Mouse (Mus musculus) limb, embryonic 14.5 days (tissue): Measurements from ENCODE around the gene D5Ertd579e. TPM values are rescaled to one million over a fixed set of nuclear protein-coding genes. Genes with fewer than 3 reads are reported as not detected.

ENCODE experiments used
- ATAC-seq: fragments of 200-750 bp; cut with Nextera tagmentation; 2 replicates; pipeline ENCODE4 v1.8.0; 2017; ENCODE audit warnings: low read depth, moderate number of reproducible peaks, moderate TSS enrichment; ENCODE audit not compliant: low FRiP score
- DNase-seq: peaks from one replicate; pipeline ENCODE4 v3.0.0-alpha.2; 2015; ENCODE audit warnings: low spot score
- H3K27ac ChIP-seq: fragments of 300-500 bp; sonication (generic); replicated peaks from 2 replicates; pipeline ENCODE4 v1.5.1; 2014; ENCODE audit warnings: low read depth, mild to moderate bottlenecking, low read length, moderate library complexity, mixed read lengths
- H3K27me3 ChIP-seq: fragments of 300-500 bp; sonication (generic); 2 replicates; pipeline ENCODE4 v1.6.1; 2014; ENCODE audit warnings: low read length, mixed read lengths; ENCODE audit not compliant: control insufficient read depth, insufficient read depth
- H3K36me3 ChIP-seq: fragments of 300-500 bp; sonication (generic); 2 replicates; pipeline ENCODE4 v1.6.1; 2014; ENCODE audit warnings: mild to moderate bottlenecking, low read length, moderate library complexity, mixed read lengths; ENCODE audit not compliant: control insufficient read depth, insufficient read depth
- H3K4me1 ChIP-seq: fragments of 300-500 bp; sonication (generic); 2 replicates; pipeline ENCODE4 v1.6.1; 2014; ENCODE audit warnings: antibody characterized with exemption, low read length, mixed read lengths; ENCODE audit not compliant: control insufficient read depth, insufficient read depth
- H3K4me2 ChIP-seq: fragments of 300-500 bp; sonication (generic); replicated peaks from 2 replicates; pipeline ENCODE4 v1.6.1; 2014; ENCODE audit warnings: low read depth, mild to moderate bottlenecking, low read length, moderate library complexity; ENCODE audit not compliant: severe bottlenecking
- H3K4me3 ChIP-seq: fragments of 300-500 bp; sonication (generic); replicated peaks from 2 replicates; pipeline ENCODE4 v1.5.1; 2014; ENCODE audit warnings: low read length
- H3K9ac ChIP-seq: fragments of 300-500 bp; sonication (generic); 2 replicates; pipeline ENCODE4 v1.6.1; 2014; ENCODE audit warnings: mild to moderate bottlenecking, low read depth, low read length, moderate library complexity; ENCODE audit not compliant: severe bottlenecking
- H3K9me3 ChIP-seq: fragments of 300-500 bp; sonication (generic); 2 replicates; pipeline ENCODE4 v1.6.1; 2016; ENCODE audit warnings: low read length; ENCODE audit not compliant: control insufficient read depth
- POLR2A ChIP-seq: fragments of 200-500 bp; IDR thresholded peaks from 2 replicates; pipeline ENCODE4 v1.8.0; 2012; ENCODE audit warnings: inconsistent platforms, mild to moderate bottlenecking, moderate library complexity, borderline replicate concordance; ENCODE audit not compliant: insufficient read depth, insufficient read length; ENCODE audit errors: extremely low read depth
- WGBS: fragments of 180-500 bp; shearing (Covaris S2); extraction: QIAGEN DNeasy Blood & Tissue Kit; methylation state at CpG from one replicate; pipeline ENCODE4 v1.1.7; 2014; 5-methylcytosine and 5-hydroxymethylcytosine counted together
- polyA plus RNA-seq, 2 experiments: library from polyadenylated mRNA; depleted of rRNA in 1 of 2; stranded (reverse) in 1 of 2; unstranded in 1 of 2; fragments of >200 nt; fragmentation: Nextera tagmentation in 1 of 2; extraction: Ambion mirVana in 1 of 2; gene quantifications; 2 replicates each; pipeline versions ENCODE4 v1.2.1 to v1.2.3; 2012 to 2014

Gene D5Ertd579e
- polyA plus RNA-seq, 2 experiments, result 20.8 to 21.6 TPM

DNA sequence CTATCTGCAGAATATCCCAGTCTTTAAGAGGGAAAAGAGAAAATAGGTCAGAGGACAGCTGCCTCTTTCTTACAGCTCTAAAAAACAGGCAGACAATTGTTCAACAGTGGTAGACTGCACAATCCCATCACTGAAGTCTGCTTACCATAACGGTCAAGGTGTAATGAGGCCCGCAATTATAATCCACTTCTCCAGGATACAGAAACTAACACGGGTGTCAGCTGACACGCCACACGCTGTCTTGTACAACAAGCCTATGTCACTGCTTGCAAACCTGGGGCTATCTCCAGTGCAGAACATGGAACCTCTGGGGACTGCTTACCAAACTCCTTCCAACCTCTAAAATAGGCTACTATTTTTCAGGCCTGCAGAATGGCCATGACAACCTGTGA lies 74.8 kb downstream of the D5Ertd579e start:
- Histone ChIP-seq H3K4me2 (no peak overlapping the region), H3K9ac (no peak overlapping the region), H3K9me3 (no peaks in the 10 kb centered on the region), H3K36me3 (peaks cover 28% of the 10 kb centered on the region), H3K27ac (no peak overlapping the region; the same call in 1 of the 2 replicates), H3K4me1 (no peaks in the 10 kb centered on the region), H3K27me3 (no peaks in the 10 kb centered on the region), H3K4me3 (no peak overlapping the region)
- WGBS, result 86% methylated on average over 5 of the region's 5 CpGs
- DNase-seq (no peak), ATAC-seq (no peak)
- TF ChIP-seq POLR2A, result no peak

DNA sequence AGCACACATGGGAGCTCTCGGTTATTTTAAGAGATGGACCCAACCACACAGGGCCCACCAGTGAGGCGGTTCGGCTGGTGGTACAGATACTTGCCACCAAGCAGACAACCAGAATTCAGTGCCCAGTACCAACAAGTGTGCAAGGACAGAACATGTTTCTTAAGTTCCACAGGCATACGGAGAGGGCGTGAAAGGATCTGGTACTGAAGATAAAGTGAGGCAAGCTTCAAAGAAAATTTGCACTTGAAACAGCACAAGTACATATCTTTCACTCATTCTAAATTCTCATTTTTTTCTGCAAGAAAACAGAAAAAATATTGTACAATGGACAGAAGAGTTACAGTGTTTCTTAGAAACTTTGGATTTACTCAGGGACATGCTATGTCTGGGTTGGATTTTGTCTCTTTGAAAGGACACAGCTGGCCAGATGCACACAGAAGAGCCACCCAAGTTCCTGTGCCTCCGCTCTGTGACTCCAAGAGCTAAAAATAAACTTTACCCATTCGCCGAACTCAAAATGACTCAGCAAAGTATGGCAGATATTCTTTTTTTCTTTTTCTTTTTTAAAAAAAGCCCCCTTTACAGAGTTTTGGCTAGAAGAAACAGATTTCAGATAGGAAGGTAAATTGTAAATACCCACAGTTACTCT lies 75.3 kb downstream of the D5Ertd579e start:
- Histone ChIP-seq H3K27ac (no peak overlapping the region; the same call in 1 of the 2 replicates), H3K9me3 (no peaks in the 10 kb centered on the region), H3K4me2 (no peak overlapping the region), H3K4me1 (no peaks in the 10 kb centered on the region), H3K27me3 (no peaks in the 10 kb centered on the region), H3K4me3 (no peak overlapping the region), H3K9ac (no peak overlapping the region), H3K36me3 (peaks cover 33% of the 10 kb centered on the region)
- WGBS, result 83% methylated on average over 8 of the region's 8 CpGs
- no peak for DNase-seq
- TF ChIP-seq POLR2A, result no peak
- ATAC-seq, result no peak

DNA sequence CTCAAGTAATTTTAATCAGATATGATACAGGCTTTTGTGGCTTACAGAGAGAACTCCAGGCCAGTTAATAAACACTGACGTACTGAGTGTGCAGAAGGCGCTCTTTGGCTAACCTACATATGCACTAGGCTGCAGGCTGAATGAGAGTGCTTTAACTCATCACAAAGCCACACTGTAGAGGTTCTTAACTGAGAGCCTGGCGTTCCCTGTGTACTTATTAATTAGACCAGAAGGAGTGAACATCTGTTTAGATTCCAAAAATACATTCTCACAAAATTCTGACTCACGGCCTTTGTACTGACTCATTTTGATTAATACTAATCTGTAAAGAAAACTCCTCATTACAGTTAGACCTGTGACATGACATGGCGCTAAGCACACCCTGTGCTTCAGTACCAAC lies 76.9 kb downstream of the D5Ertd579e start:
- Histone ChIP-seq H3K27ac (no peak overlapping the region), H3K4me1 (no peaks in the 10 kb centered on the region), H3K4me3 (no peak overlapping the region), H3K4me2 (no peak overlapping the region), H3K36me3 (peaks cover 48% of the 10 kb centered on the region), H3K27me3 (no peaks in the 10 kb centered on the region), H3K9ac (no peak overlapping the region), H3K9me3 (no peaks in the 10 kb centered on the region)
- no peak for DNase-seq
- TF ChIP-seq POLR2A, result no peak
- WGBS, result 89% methylated on average over 5 of the region's 5 CpGs
- ATAC-seq, result no peak

DNA sequence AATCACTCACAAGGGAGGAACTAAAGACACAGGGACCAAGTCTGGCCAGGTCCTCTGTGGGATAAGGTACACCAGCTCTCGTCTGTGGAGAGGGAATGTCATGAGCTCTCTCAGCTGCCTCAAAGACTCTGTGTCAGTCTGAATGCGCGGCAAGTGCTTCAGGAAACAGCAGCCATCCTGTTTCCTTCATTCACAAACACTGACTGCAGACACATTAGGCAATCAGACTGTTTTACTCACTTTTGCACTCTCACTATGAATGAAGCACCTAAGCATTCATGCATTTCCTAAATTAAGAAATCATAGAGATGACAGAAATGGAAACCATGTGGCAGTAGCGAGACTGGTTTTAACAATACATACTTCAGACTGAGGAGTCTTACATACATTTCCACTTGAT lies 77.5 kb downstream of the D5Ertd579e start:
- no peak for DNase-seq

DNA sequence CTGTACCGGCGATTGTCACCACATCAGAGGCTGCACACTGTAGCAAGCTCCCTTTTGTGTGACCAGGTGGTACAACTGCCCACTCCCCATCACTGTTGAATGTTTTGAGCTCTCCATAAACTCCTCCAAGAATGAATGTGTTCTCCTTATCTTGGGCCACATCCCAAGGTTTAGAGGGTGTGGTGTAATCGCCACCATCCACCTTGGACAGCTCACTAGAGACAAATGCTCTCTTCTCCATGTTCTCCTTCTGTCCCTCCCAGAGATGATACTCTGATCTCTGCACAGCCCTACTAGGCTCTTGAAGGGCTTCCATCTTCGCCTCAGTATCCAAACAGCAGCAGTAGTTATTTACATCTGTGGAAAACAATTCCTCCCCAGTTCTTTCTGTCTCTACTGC lies 81.7 kb downstream of the D5Ertd579e start:
- Histone ChIP-seq H3K4me2 (no peak overlapping the region), H3K4me1 (no peaks in the 10 kb centered on the region), H3K9me3 (no peaks in the 10 kb centered on the region), H3K9ac (no peak overlapping the region), H3K36me3 (peaks cover 78% of the 10 kb centered on the region), H3K27ac (no peak overlapping the region), H3K27me3 (no peaks in the 10 kb centered on the region), H3K4me3 (no peak overlapping the region)
- DNase-seq (no peak), ATAC-seq (no peak)
- 87% methylated on average over 4 of the region's 4 CpGs for WGBS
- TF ChIP-seq POLR2A, result no peak

More for the DNA sequence above, 77.5 kb downstream of the D5Ertd579e start:
- Histone ChIP-seq H3K4me3 (no peak overlapping the region), H3K9me3 (no peaks in the 10 kb centered on the region), H3K27ac (no peak overlapping the region), H3K9ac (no peak overlapping the region), H3K4me1 (no peaks in the 10 kb centered on the region), H3K27me3 (no peaks in the 10 kb centered on the region), H3K4me2 (no peak overlapping the region), H3K36me3 (peaks cover 54% of the 10 kb centered on the region)
- ATAC-seq, result no peak
- no peak for TF ChIP-seq POLR2A
- WGBS, result 78% methylated on average over 4 of the region's 4 CpGs
